Mouse (Mus musculus): Measurements from ENCODE around the gene Orai3. TPM values are rescaled to one million over a fixed set of nuclear protein-coding genes. Genes with fewer than 3 reads are reported as not detected.
"Not testable (repeated sequence)": the region's sequence is repeated elsewhere in the genome, so short reads cannot be mapped to it uniquely, and the experiment has no call there.

Gene Orai3
- polyA plus RNA-seq, 1 experiment from 2014 or later = 26.7 TPM

DNA sequence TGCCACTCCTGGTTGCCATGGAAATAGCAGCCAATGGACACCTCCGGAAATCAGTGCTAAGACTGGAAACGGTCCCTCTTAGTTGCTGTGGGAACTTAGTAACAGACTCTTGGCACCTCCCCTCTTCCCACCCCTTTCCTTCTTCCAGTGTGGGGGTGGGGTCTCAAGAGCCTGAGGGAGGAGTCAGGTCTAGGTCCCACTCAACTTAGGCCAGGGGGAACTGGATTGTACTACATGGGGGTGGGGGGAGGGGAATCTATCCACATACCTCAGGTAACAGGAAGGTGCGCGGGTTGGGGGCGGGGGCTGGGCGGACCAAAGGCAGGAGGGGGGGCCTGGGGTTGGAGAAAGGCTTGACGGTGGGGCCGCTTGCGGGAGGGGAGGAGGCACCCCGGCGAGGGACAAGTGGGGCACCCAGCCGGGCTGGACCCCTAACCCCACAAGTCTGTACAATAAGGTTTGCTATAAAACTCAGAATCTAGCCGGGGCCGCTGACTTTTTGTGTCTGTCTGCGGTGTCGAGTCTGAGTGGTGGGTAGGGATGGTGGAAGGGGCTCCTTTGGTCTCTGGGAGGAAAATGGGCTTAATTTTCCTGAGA lies 520 bp upstream of the Orai3 start:
- H3K27me3 ChIP-seq (ENCODE audit: control insufficient read depth, insufficient read depth, low read length) = no peaks in the 10 kb centered on the region
- H3K36me3 ChIP-seq (ENCODE audit: control insufficient read depth, insufficient read depth, low read length) = peaks cover 4% of the 10 kb centered on the region; the same call in 1 of the 2 replicates
- H3K27ac ChIP-seq (ENCODE audit: low read length) = peak overlapping the region; percentile 94
- WGBS = 1% methylated on average over 13 of the region's 16 CpGs
- peak overlapping the region; percentile 72 for H3K4me3 ChIP-seq (replicated peaks; ENCODE audit: low read length)
- H3K4me2 ChIP-seq (ENCODE audit: low read depth, low read length) = peak overlapping the region; percentile 94
- peaks cover 11% of the 10 kb centered on the region for H3K4me1 ChIP-seq (ENCODE audit: control insufficient read depth, insufficient read depth, low read length)
- peak overlapping the region; percentile 92 for H3K9ac ChIP-seq (ENCODE audit: low read length)
- H3K9me3 ChIP-seq (replicated peaks; ENCODE audit: control insufficient read depth, low read length) = no peaks in the 10 kb centered on the region
- ATAC-seq (ENCODE audit: insufficient read depth, low FRiP score) = peak; percentile 90

GRCm38 (mm10) chr7:127770039-127770905 lies 657 bp downstream of the Orai3 start:
- ATAC-seq (ENCODE audit: insufficient read depth, low FRiP score) = peak; percentile 10
- Histone ChIP-seq H3K27ac (ENCODE audit: low read length) (peak overlapping the region; percentile 94), H3K4me1 (ENCODE audit: control insufficient read depth, insufficient read depth, low read length) (peaks cover 11% of the 10 kb centered on the region), H3K4me3 (replicated peaks; ENCODE audit: low read length) (peak overlapping the region; percentile 72), H3K4me2 (ENCODE audit: low read depth, low read length) (peak overlapping the region; percentile 94), H3K9me3 (replicated peaks; ENCODE audit: control insufficient read depth, low read length) (no peaks in the 10 kb centered on the region), H3K36me3 (ENCODE audit: control insufficient read depth, insufficient read depth, low read length) (0 out of 2 replicates have a peak, but pooled peaks cover 4% of the 10 kb centered on the region), H3K27me3 (ENCODE audit: control insufficient read depth, insufficient read depth, low read length) (no peaks in the 10 kb centered on the region), H3K9ac (ENCODE audit: low read length) (peak overlapping the region; percentile 92)
- WGBS = 2% methylated on average over 27 of the region's 27 CpGs

GRCm38 (mm10) chr7:127771262-127771661 lies 1.6 kb downstream of the Orai3 start:
- H3K4me2 ChIP-seq (ENCODE audit: low read depth, low read length) = peak overlapping the region; percentile 94
- no peak overlapping the region; the same call in 1 of the 2 replicates for H3K9ac ChIP-seq (ENCODE audit: low read length)
- WGBS = 60% methylated on average over 5 of the region's 5 CpGs
- no peaks in the 10 kb centered on the region for H3K27me3 ChIP-seq (ENCODE audit: control insufficient read depth, insufficient read depth, low read length)
- H3K4me1 ChIP-seq (ENCODE audit: control insufficient read depth, insufficient read depth, low read length) = peaks cover 14% of the 10 kb centered on the region
- peak overlapping the region; percentile 94; the same call in 1 of the 2 replicates for H3K27ac ChIP-seq (ENCODE audit: low read length)
- H3K36me3 ChIP-seq (ENCODE audit: control insufficient read depth, insufficient read depth, low read length) = no peaks in the 10 kb centered on the region
- no peak overlapping the region for H3K4me3 ChIP-seq (replicated peaks; ENCODE audit: low read length)
- ATAC-seq (ENCODE audit: insufficient read depth, low FRiP score) = no peak
- no peaks in the 10 kb centered on the region for H3K9me3 ChIP-seq (replicated peaks; ENCODE audit: control insufficient read depth, low read length)

DNA sequence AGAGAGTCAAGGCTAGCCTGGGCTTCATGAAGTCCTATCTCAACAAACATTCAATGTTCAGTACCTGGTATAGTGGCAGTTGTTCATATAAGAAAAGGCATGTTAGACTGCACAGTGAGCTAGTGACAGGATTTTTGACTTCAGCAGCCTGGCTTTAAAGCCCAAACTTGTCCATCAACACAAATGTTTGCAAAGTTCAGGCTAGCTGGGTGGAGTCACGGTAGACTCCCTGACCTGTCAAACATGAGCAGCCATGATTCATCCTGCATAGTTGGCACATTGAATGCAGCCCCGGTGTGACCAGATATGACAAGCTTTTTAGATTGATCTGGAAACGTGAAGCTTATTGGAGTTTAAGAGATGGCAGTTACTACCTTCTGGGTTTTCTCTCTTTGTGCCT lies 2.5 kb downstream of the Orai3 start:
- no peaks in the 10 kb centered on the region for H3K27me3 ChIP-seq (ENCODE audit: control insufficient read depth, insufficient read depth, low read length)
- ATAC-seq (ENCODE audit: insufficient read depth, low FRiP score) = no peak

DNA sequence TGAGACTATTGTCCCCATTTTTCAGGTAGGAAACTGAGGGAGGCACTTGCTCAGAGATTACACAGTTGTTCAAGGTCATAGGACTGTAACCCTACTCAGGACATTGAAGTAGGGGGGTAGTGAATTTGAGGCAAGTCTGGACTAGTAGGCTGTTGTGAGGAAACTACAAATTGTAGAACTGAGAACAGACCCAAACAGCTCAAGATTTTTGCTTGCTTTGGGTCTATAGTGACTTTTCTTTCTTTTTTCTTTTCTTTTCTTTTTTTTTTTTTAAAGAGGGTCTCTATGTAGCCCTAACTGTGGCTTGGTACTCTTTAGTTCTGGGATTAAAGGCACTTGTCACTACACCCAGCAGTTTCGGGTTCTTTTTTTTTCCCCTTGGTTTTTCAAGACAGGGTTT lies 2.9 kb downstream of the Orai3 start:
- peak overlapping the region; percentile 41; the same call in 1 of the 2 replicates for H3K27ac ChIP-seq (ENCODE audit: low read length)
- ATAC-seq (ENCODE audit: insufficient read depth, low FRiP score) = no peak
- WGBS = 89% methylated on average over 1 of the region's 1 CpGs
- no peaks in the 10 kb centered on the region for H3K27me3 ChIP-seq (ENCODE audit: control insufficient read depth, insufficient read depth, low read length)
- H3K4me3 ChIP-seq (replicated peaks; ENCODE audit: low read length) = no peak overlapping the region
- no peak overlapping the region for H3K4me2 ChIP-seq (ENCODE audit: low read depth, low read length)
- H3K9me3 ChIP-seq (replicated peaks; ENCODE audit: control insufficient read depth, low read length) = no peaks in the 10 kb centered on the region
- no peaks in the 10 kb centered on the region for H3K36me3 ChIP-seq (ENCODE audit: control insufficient read depth, insufficient read depth, low read length)
- H3K9ac ChIP-seq (ENCODE audit: low read length) = no peak overlapping the region
- peaks cover 14% of the 10 kb centered on the region for H3K4me1 ChIP-seq (ENCODE audit: control insufficient read depth, insufficient read depth, low read length)

More for the DNA sequence above, 2.5 kb downstream of the Orai3 start:
- H3K4me3 ChIP-seq (replicated peaks; ENCODE audit: low read length) = no peak overlapping the region
- H3K9ac ChIP-seq (ENCODE audit: low read length) = no peak overlapping the region
- no peak overlapping the region for H3K4me2 ChIP-seq (ENCODE audit: low read depth, low read length)
- no peaks in the 10 kb centered on the region for H3K36me3 ChIP-seq (ENCODE audit: control insufficient read depth, insufficient read depth, low read length)
- peak overlapping the region; percentile 41; the same call in 1 of the 2 replicates for H3K27ac ChIP-seq (ENCODE audit: low read length)
- no peaks in the 10 kb centered on the region for H3K9me3 ChIP-seq (replicated peaks; ENCODE audit: control insufficient read depth, low read length)
- H3K4me1 ChIP-seq (ENCODE audit: control insufficient read depth, insufficient read depth, low read length) = peaks cover 14% of the 10 kb centered on the region
- 46% methylated on average over 3 of the region's 3 CpGs for WGBS

DNA sequence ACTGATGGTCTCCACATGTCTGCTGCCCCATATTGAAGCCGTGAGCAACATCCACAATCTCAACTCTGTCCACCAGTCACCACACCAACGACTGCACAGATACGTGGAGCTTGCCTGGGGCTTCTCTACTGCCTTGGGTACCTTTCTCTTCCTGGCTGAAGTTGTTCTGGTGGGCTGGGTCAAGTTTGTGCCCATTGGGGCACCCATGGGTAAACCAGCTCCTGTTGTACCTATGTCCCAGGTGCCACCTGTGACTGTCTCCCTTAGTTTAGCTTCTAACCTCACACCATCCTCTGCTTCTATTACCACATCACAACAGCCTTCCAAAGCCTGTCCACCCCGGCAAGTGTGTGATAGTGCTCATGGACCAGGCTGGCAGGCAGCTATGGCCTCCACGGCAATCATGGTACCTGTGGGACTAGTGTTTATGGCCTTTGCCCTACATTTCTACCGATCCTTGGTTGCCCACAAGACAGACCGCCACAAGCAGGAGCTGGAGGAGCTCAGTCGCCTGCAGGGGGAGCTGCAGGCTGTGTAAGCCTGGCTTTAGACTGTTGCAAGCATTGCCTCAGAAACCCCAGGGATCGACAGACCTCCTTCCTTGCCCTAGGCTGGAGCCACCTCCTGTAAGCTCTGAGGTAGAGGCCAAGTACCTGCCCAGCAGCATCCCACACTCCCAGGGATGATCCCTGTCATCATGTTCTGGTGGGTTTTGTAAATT lies 4.2 kb downstream of the Orai3 start:
- no peak overlapping the region for H3K4me2 ChIP-seq (ENCODE audit: low read depth, low read length)
- H3K4me3 ChIP-seq (replicated peaks; ENCODE audit: low read length) = no peak overlapping the region
- no peaks in the 10 kb centered on the region for H3K27me3 ChIP-seq (ENCODE audit: control insufficient read depth, insufficient read depth, low read length)
- no peaks in the 10 kb centered on the region for H3K36me3 ChIP-seq (ENCODE audit: control insufficient read depth, insufficient read depth, low read length)
- peaks cover 23% of the 10 kb centered on the region for H3K4me1 ChIP-seq (ENCODE audit: control insufficient read depth, insufficient read depth, low read length)
- H3K9ac ChIP-seq (ENCODE audit: low read length) = no peak overlapping the region
- no peaks in the 10 kb centered on the region for H3K9me3 ChIP-seq (replicated peaks; ENCODE audit: control insufficient read depth, low read length)
- no peak overlapping the region for H3K27ac ChIP-seq (ENCODE audit: low read length)
- no peak for ATAC-seq (ENCODE audit: insufficient read depth, low FRiP score)
- 36% methylated on average over 9 of the region's 9 CpGs for WGBS

GRCm38 (mm10) chr7:127775837-127776236 lies 6.2 kb downstream of the Orai3 start:
- not testable (repeated sequence) for H3K36me3 ChIP-seq (ENCODE audit: control insufficient read depth, insufficient read depth, low read length); H3K9me3 ChIP-seq (replicated peaks; ENCODE audit: control insufficient read depth, low read length); ATAC-seq (ENCODE audit: insufficient read depth, low FRiP score); H3K27me3 ChIP-seq (ENCODE audit: control insufficient read depth, insufficient read depth, low read length)
- 74% methylated on average over 7 of the region's 7 CpGs for WGBS
- Histone ChIP-seq H3K27ac (ENCODE audit: low read length) (peak overlapping the region; percentile 100), H3K4me3 (replicated peaks; ENCODE audit: low read length) (peak overlapping the region; percentile 86), H3K4me2 (ENCODE audit: low read depth, low read length) (peak overlapping the region; percentile 70), H3K4me1 (ENCODE audit: control insufficient read depth, insufficient read depth, low read length) (peaks cover 18% of the 10 kb centered on the region), H3K9ac (ENCODE audit: low read length) (peak overlapping the region; percentile 92)

GRCm38 (mm10) chr7:127776426-127776825 lies 6.8 kb downstream of the Orai3 start, which contains the start of gene Setd1a:
Gene Setd1a, plus strand, starts transcription at chr7:127776670.
- Histone ChIP-seq H3K9ac (ENCODE audit: low read length) (peak within 1 kb of the TSS; percentile 92), H3K4me1 (ENCODE audit: control insufficient read depth, insufficient read depth, low read length) (peaks cover 12% of the 10 kb centered on the region), H3K4me3 (replicated peaks; ENCODE audit: low read length) (peak within 1 kb of the TSS; percentile 86), H3K4me2 (ENCODE audit: low read depth, low read length) (peak within 1 kb of the TSS; percentile 92), H3K27me3 (ENCODE audit: control insufficient read depth, insufficient read depth, low read length) (no peaks in the 10 kb centered on the region), H3K36me3 (ENCODE audit: control insufficient read depth, insufficient read depth, low read length) (no peaks in the 10 kb centered on the region), H3K27ac (ENCODE audit: low read length) (peak within 1 kb of the TSS; percentile 100), H3K9me3 (replicated peaks; ENCODE audit: control insufficient read depth, low read length) (no peaks in the 10 kb centered on the region)
- WGBS = 1% methylated on average over 23 of the region's 23 CpGs
- ATAC-seq (ENCODE audit: insufficient read depth, low FRiP score) = peak; percentile 64

Data from stomach, embryonic 16.5 days (tissue).